Mouse (Mus musculus): ENCODE results near the gene Dhrs11. TPM values are rescaled to one million over a fixed set of nuclear protein-coding genes. Genes with fewer than 3 reads are reported as not detected.

Dhrs11 gene
- polyA plus RNA-seq (2015; fragmentation: Illumina TruSeq; extraction: RNeasy Lipid Tissue Mini Kit (QIAGEN cat#74804); ENCODE audit: insufficient read depth, low replicate concordance): 32.5 TPM

GRCm38 (mm10) chr11:84828516-84829399 is at the start of gene Dhrs11:
Gene Dhrs11, minus strand, starts transcription at chr11:84828994.

DNA sequence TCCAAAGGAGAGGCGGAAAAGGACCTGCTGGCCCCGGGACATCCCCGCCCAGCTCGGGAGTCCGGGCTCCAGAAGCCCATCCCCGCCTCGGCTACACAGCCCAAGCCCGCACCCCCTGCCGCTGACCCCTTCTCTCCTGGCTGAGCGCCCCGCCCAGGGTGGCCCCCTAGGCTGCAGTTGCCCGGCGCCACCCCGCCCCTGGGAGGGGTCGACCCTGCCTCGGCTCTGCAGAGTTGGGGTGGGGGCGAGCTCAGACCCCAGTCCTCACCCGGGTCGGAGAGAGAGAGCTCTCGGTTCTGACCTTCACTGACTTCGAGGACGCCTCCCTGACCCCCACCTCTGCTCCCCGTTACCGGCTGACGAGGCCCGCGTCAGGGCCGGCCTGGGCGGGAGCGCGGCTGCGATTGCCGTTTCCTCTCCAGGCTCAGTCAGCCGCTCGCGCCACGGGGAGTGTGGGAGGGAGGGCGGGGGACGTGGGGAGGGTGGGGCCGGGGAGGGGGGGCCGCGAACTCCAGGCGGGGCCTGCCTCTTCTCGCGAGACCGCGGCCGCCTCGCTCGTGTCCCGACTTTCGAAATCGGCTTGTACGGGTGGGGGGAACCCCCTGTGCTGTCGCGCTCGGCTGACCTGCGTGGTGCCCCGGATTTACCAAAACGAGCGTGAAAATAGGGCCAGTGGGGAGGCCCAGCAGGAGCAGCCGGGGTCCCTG is 41.7 kb upstream of the Dhrs11 start, which contains the start of gene Ggnbp2:
Gene Ggnbp2, minus strand, starts transcription at position 481 of the 707 bp plus-strand sequence.

GRCm38 (mm10) chr11:84818961-84819692 is 9.7 kb downstream of the Dhrs11 start, which contains the start of gene Mrm1:
Gene Mrm1, minus strand, starts transcription at chr11:84819515.

Other genes with a start within 250 kb of the Dhrs11 start
- 18.2 TPM for gene Mrm1, start 9.5 kb downstream of the Dhrs11 start, polyA plus RNA-seq (2015; fragmentation: Illumina TruSeq; extraction: RNeasy Lipid Tissue Mini Kit (QIAGEN cat#74804); ENCODE audit: insufficient read depth, low replicate concordance)
- 161 TPM for gene Ggnbp2, start 41.8 kb upstream of the Dhrs11 start, polyA plus RNA-seq (2015; fragmentation: Illumina TruSeq; extraction: RNeasy Lipid Tissue Mini Kit (QIAGEN cat#74804); ENCODE audit: insufficient read depth, low replicate concordance)
- gene Myo19, start 51.2 kb upstream of the Dhrs11 start, polyA plus RNA-seq (2015; fragmentation: Illumina TruSeq; extraction: RNeasy Lipid Tissue Mini Kit (QIAGEN cat#74804); ENCODE audit: insufficient read depth, low replicate concordance): 5.0 TPM
- gene Pigw, start 51.3 kb upstream of the Dhrs11 start, polyA plus RNA-seq (2015; fragmentation: Illumina TruSeq; extraction: RNeasy Lipid Tissue Mini Kit (QIAGEN cat#74804); ENCODE audit: insufficient read depth, low replicate concordance): 19.4 TPM
- 16.1 TPM for gene Znhit3, start 87.4 kb upstream of the Dhrs11 start, polyA plus RNA-seq (2015; fragmentation: Illumina TruSeq; extraction: RNeasy Lipid Tissue Mini Kit (QIAGEN cat#74804); ENCODE audit: insufficient read depth, low replicate concordance)
- gene Car4, start 128.8 kb upstream of the Dhrs11 start, polyA plus RNA-seq (2015; fragmentation: Illumina TruSeq; extraction: RNeasy Lipid Tissue Mini Kit (QIAGEN cat#74804); ENCODE audit: insufficient read depth, low replicate concordance): not detected

All from spleen, adult 10 weeks (tissue).